Mouse (Mus musculus) cerebellum, postnatal 36 days (tissue): ENCODE measurements around the gene Mier1.

Experiments
- DNase-seq, 2 experiments: peaks; one replicate each; pipeline ENCODE4 v3.0.0; 2021 to 2022; ENCODE audit warnings: mixed read lengths in 2 of 2

The Mier1 gene

DNA sequence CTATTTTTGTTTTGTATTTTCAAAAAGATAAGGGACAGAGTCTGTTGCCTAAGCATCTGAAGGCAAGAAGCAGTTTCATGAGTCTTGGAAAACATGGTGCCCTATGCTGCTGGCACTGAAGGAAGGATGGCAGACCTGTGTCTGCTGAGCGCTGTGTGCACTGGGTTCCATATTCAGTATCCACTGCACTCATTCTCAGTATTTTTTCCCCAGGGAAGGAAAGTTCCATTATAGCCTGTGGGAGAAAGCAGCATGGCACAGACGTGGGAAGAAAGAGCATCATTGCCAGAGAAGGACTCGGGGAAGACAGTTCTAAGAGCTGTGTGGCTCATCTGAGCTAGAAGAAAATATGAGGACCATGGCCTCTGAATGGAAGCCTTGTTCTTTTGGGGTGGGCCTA lies 57.1 kb downstream of the Mier1 start:
- DNase-seq, result no peak

DNA sequence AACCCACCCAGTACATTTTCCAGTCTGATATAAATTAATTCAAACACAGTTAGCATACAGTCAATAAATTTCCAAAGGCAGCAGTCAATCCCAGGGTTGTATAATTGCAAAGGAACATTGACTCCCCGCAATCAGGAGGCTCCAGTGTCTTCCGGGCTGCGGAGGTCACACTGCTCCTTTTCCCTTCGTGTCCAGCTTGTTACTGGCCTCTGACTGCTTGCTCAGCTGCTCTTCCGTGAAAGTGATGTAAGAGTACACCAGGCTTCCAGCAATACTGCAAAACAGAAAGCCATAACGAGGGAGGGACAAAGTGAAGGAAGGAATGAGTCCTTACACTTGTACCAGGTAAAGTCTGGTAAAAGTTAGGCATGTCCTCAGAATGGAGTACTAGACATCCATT lies 59.3 kb downstream of the Mier1 start:
- DNase-seq, result no peak

DNA sequence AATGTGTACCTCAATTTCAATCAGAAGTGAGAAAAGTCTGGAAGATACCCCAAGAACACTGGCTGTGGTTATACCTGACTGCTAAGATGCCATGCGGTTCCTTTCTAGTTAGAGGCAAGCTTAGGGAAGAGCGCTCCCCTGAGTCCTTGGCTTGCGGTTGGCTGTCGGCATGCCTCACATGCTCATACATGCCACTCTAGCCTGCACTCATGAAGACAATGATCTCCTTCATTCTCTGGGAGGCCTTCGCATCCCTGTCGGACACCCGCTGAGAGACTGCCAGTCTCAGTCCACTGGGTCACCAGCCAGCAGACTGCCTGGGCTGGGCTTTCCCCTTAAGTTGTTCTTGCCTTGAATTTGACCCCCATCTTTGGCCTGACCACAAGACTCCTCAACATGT lies 59.8 kb downstream of the Mier1 start:
- DNase-seq, result peak in 1 of 2 experiments; percentile 15

DNA sequence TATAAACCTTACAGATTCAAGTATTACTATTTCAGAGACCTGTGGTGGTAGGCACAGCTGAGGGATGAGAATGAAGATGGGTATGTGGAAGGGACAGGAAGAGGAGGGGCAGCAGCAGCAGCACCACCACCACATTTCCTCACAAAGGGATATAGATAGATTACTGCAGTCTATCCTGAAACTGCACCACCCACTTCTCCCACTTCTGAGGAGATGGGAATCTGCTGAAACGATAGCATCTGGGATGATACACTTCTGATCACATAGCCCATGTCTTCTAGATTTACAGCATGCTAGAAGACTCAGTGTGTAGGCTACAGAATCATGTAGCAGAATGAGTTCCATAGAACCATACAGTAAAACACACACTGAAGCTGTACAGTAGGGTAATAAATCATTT lies 63.5 kb downstream of the Mier1 start:
- no peak for DNase-seq

DNA sequence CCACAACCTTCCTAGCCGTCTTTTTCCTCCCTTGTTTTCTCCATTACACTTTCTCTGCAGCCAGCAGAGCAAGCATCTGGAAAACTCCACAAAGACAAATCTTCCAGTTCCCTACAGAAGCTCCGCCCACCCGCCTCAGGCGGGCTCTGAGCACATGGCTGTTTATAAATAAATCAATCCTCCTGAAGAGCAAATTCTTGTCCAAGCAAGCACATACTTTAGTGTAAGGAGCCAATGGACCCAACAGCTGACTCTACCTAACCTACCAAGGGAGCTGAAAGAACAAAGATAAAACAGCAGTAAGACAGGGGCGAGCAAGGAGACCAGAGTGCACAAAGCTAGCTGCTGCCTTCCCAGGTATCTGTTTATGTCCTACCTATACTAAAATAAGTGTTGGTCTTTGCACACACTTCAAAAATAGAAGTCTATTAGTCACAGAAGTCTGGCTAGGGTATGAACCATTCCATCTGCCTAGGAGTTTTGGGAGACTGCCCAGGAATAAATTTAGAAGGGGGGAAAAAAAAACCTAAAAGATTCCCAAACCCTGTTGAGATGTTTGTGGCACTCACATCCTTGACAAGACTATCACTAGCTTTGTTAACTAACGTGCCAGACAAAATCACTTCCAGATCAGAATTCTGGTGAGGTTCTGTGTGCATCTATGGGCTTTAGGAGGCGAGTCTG lies 64.6 kb downstream of the Mier1 start:
- DNase-seq, result peak in 1 of 2 experiments; percentile 17

DNA sequence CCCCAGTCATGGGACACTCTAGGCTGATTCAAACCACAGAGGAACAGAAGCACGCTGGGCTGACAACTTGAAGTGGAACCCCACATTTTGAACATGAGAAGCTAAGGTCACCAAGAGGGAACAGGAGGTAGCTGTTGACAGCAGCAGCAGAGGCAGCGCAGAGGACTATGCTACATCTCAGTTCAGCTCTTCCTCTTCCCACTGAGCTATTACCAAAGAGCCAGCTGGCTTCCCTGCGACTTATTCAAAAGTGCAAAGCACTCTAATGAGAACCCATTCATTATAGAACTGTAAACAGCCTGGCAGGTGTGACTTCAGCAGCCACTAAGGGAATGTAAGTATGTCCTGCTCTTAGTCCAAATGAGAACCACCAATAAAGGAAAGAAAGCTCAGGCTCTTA lies 65.4 kb downstream of the Mier1 start:
- peak in 1 of 2 experiments; percentile 13 for DNase-seq

DNA sequence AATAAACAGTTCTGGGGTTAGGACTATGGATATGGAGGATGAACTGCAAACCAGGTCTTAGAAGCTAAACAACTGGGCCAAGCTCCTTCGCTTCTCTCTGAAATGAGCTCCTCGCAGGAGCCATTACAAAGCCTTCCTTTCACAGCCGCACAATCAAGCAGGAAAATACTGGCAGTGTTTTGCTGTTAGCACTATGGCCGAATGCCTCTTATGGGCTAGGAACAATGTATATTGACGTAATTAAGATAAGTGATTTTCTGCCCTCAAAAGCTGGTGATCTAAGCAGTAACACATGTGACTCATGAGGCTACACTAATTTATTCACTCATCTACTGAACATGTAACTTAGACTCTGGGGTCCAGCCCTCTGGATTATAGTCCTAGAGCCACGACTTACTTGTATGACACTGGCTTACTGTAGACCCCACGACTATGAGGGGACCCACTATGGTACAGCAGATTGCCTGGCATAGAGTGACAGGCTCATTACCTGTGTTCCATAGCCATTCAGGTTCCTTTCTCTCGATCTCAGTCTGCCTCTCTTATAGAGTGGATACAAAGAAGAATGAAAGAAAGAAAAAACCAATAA lies 66.2 kb downstream of the Mier1 start:
- DNase-seq, result no peak

DNA sequence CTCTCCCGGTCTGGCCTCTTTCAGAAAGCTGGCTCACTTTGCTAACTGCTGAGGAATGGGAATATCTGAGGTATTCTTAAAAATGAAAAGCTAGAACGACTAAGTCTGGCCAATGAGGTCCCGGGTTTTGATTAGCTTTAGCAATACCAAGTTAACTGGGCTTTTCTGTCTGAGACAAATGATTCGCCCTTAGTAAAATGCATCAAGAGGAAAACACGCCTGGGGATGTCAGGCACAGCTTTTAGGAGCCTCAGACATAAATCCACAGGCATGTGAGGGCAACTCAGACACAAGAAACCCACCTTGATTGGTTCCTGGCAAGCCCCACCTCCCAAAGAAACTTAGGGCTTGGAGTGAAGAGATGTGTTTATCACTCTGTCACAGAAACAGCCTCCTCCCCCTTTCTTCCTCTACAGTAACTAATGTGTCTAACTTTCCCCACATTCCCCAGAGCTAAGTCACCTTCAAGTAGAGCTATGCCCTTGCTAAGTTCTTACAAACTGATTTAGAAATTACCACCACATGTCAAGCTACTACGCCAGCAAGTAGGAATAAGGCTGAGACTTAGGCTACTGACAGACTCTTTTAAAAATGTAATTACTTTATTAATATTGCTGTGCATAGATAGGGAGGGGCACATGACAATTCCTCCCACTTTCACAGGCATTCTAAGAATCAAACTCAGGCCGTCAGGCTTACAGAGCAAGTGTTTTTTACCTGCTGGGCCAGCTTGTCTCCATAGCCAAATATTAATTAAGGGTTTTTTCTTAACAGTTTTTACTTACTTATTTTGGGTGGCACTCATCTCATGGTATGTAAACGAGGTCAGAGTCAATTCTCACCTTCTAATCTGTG lies 74.8 kb downstream of the Mier1 start:
- DNase-seq, result no peak

DNA sequence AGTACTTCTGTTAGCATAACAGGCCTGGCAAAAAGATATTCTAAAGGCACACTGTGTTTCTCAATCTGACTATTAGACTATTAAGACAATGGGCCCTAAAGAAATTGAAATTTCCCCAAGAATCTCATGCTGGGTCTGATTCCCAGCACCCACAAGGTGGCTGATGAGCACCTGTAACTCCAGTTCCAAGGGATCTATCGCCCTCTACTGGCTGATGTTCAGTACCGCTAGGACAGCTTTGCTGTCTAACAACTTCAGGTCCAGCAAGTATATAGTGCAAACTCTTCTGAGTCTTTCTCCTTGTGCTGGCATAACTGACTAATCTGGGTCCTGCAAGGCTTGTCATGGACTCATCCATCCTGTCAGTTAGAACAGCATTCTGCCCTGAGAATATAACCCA lies 78.2 kb downstream of the Mier1 start:
- no peak for DNase-seq

DNA sequence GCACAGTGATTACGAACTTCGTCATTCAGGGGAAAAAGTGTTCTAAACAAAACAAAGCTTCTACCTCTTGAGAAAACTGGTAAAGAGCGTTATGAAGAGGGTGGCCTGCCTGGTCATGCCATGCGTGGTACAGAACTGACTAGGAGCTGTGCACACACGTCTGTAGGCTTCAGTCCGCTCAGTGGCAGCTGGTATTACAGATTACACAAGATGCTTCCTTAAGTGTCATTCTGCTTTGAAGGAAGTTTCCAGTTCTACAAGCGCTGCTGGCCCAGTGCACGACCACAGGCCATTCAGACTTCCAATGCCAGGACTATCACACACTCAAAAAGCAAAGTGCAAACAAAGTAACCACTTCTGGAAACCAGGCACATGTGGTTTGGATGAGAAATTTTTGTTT lies 83.2 kb downstream of the Mier1 start:
- no peak for DNase-seq

DNA sequence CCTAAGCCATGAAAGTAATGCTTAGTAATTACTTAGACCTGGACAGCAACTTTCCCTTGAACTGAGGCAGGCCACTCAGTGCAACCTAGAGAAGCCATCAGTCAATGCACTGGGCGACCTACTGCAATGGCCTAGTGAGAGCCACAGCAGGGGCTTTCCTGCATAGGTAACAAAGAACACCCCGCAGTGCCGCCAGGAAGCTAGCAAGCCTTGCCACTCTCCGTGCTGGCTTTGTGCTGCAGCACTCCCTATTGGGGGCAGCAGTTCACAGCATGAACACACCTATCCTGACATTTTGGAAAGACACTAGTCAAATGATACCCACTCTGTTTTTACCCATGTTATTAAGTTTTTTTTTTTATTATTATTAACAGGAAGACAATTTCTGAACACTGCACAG lies 84.9 kb downstream of the Mier1 start:
- DNase-seq, result no peak

DNA sequence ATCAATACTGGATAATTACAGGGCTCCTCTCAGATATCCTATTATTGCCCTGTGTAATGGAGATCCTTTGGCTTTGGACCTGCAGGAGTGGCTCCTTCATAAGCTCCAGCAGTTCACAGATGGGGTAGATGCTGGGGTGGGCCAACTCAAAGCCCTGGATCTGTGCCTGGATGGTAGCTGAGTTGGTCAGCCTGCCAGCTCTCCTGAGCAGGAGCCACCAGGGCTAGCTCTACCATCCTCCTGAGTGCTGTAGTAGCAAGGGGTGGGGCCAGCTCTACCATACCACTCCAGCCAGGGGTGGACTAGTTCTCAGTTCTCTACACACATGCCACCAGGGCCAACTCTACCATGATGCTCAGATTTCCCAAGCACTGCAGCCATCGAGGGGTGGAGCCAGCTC lies 85.9 kb downstream of the Mier1 start:
- DNase-seq, result no peak

DNA sequence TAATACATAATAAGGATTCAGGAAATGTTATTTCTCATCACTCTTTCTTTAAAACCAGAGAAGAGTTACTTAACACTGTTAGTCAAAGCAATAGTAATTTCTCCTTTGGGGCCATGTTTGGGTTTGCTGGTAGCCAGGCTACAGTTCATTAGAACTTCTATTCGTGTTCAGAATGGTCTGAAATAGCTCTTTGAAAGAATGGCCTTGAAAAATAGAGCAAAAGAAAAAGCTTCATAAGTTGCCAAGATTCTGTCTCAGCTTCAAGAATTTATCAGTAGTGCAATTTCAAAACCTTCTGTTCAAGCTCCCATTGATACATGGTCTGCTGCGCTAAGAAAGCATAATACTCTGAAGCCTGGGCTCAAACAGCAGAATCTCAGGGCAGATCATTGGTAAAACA lies 89.5 kb downstream of the Mier1 start:
- DNase-seq, result no peak

DNA sequence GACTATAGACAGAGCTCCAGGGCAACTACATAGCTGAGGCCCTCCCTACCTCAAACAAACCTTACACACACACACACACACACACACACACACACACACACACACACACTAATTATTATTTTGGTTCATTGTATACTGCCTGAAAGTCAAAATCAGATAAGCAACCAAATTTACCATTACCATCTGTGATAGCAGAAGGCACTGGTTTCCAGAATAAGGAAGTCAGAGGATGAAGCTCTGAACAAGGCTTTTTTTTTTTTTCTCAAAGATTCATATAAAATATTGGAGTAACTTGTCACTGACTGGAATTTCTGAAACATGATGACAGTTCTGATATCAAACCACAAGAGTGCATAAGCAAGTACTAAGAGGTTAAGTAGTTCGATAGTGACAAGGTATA lies 94.4 kb downstream of the Mier1 start:
- DNase-seq, result no peak

DNA sequence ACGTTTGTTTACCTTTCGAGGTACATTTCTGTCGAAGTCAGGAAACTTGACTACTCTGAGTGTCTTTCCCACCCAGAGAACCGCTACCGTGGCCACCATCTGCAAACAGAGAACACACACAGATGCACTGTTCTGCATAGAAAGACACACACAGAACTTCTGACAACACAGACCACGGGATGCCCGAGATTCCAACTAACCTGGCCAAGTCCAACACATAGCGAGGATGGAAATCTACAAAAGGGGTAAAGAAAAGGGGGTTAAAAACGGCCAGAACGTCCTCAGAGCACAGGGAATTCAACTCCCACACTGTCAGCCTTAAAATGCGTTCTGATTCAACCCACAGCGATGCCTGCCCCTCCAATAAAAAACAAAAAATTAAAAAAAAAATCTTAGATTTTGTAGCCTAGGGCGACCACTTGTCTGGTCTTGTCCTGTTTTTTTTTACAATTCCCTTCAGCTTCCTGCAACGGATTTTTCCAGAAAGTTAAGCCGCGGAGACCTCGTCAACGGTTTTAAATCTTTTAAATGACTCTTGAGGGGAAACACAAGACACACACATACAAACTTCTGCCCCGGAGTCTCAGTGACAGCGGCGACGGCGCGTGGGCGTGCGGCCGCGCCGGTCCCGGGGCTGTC lies 99.8 kb downstream of the Mier1 start:
- peak; percentile 15 to 27 for DNase-seq

DNA sequence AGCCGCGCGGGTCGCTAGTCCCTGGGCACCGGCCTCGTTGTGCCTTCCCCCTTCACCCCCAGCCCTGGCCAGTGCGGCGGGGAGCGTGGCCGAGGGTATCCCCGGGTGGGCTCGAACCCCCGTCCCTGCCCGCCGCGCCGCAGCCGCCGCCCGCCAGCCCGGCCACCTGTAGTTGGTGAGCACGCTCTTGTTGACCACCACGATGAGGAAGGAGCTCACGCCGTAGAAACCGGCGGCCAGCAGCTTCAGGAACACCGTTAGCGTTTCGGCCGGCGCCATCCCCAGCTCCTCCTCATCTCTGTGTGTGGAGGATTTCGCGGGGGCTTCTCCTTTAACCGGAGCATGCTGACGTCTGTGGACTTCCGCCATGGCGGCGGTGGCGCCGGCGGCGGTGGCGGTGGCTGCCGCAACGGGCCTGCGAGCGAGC lies 100.3 kb downstream of the Mier1 start:
- peak; percentile 76 to 79 for DNase-seq
